Mouse (Mus musculus): ENCODE data around the gene Cacna2d4.
"Not testable (repeated sequence)": the region's sequence is repeated elsewhere in the genome, so short reads cannot be mapped to it uniquely, and the experiment has no call there.

Gene Cacna2d4

DNA sequence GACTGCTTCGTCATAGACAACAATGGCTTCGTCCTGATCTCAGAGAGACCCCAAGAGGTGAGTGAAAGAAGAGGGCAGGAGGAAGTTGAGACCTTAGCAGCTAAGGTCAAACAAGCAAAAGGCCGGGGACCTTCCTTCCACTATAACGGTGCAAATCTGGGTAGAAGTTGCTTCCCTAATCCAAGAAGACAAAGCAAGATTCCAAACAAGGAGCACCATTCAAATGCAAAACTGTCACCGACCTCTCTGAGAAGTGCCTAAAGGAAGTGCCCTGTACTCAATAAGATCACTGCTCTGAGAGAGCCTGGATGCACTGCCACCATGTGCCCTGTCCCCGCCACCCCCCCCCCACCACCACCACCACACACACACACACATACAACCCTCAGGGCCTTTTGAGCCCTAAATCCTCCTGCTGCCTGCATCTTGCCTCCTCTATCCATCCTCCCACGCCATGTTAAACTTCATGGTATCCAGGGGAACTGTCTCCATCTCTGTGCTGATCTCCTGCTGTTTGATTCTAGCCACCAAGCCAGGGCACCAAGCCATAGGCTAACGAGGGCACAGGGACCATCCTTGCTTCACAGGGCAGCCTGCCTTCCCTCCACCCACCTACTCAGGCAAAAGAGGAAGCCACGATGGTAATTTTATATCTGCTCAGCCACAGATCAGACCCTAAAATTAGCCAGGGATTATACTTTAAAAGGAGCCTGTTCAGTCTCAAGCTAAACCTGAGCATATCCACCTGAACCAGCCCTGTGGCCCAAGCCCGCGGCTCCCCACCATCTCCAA lies 102.0 kb downstream of the Cacna2d4 start:
- no peak for DNase-seq (ENCODE audit: low spot score in 2 of 2)

DNA sequence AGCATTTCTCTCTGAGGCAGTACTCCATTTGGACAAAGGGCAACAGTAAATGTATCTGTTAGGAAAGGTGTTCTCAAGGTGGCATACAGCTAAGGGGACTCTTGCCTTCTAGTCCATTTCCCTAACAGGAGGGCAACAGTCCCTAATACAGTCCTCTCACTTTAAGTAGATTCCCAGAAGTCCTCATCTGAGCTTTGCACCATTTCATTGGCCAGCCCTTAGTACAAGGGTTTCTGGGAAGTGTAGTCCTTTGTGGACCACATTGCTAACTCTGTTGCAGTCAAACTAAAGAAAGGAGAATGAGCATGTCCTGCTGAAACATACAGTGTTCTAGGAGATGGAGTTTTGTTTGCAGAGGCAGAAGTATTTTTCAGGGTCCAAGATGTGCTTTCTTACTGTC lies 105.1 kb downstream of the Cacna2d4 start:
- no peak for DNase-seq (ENCODE audit: low spot score in 2 of 2)

DNA sequence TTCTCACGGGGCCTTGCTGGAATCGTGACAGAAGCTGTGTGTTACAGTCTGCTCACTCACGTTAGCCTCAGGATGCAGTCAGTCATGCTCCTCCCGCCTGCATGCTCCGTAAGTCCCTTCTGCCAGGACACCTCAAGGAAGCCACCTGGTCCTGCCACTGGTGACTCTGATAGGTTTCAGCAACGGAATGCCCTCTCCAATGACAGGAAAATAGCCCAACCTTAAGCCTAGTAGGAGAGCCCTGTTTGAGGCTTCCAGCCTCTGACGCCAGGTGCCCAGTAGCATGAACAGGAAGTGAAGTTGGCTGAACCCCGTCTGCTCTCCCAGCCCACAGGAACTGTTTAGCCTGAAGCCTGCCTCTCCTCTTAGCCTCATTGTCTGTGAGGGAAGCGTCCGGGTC lies 109.9 kb downstream of the Cacna2d4 start:
- DNase-seq (ENCODE audit: low spot score in 2 of 2), result no peak

DNA sequence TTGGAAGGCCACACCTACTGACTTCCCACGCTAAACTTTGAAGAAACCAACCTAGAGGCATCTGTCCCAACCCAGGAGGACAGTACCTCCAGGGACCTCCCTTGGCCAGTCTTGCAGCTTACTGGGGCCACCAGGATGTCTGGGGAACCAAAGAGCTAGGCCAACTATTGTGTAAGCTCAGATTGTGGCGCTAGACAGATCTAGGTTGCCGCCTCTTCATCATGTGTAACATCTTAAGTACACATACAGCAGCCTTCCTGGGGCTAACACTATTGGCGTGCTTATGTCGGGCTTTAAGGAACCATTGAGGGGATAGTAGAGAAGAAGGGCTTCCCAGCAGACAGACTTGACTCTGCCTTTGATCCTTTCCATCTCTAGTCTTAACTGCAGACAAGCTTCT lies 111.5 kb downstream of the Cacna2d4 start:
- no peak for DNase-seq (ENCODE audit: low spot score in 2 of 2)

DNA sequence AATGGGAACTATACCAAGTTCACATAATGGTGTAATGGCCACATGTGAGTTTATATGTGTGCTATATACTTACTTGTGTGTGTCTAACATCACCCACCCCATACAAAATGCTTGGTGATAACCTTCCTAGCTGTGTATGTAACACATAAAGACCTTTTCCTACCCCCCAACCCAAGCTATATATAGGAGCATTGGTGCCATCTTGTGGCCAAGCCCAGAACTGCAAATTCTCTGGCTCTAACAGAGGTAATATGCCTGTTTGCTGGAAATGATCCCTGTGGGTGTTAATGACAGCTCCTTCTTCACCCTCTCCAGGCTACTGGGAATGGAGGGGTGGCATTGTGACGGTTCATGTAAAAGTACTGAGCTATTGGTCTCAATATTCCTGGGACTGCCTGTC lies 111.9 kb downstream of the Cacna2d4 start:
- DNase-seq (ENCODE audit: low spot score in 2 of 2), result peak; percentile 68

DNA sequence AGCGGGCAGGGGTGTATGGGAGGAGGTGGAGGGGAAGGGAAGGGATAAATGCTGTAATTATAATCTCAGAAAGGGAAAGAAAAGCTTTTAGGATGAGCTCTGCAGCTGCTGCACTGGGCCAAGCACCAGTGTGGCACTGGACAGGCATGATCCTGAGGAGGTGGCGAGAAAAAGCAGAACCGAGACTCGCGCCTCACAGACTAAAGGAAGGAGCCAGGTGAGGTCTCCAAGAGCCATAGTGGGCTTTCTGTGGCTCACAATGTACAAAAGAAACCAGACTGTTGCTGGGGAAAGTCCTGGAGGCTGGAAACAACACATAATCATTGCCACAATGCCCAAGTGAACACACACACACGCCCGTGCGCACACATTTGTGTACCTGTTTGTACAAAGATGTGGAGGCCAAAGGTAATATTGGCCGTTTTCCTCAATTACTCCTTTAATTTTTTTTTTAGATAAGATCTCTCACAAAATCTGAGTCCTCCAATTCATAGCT lies 114.4 kb downstream of the Cacna2d4 start:
- DNase-seq (ENCODE audit: low spot score in 2 of 2), result no peak

DNA sequence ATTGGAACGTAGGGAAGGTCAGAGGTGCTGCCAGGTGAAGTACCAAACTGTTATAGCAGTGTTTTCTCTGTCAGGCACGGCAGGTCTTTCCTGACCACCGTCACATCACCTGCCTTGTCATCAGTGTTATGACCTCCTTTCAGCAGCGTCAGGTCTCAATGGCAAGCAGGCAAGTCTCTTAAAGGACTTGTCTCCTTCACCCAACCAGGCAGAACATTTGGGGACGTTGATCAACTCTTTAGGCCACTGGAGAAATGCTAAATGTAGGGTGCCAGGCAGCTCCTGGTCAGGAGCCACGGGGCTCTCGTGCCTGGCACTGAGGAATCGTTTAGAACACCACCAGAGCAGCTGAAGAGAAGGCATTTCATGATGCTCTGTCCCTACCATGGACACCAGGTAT lies 115.3 kb downstream of the Cacna2d4 start:
- DNase-seq (ENCODE audit: low spot score in 2 of 2), result no peak

DNA sequence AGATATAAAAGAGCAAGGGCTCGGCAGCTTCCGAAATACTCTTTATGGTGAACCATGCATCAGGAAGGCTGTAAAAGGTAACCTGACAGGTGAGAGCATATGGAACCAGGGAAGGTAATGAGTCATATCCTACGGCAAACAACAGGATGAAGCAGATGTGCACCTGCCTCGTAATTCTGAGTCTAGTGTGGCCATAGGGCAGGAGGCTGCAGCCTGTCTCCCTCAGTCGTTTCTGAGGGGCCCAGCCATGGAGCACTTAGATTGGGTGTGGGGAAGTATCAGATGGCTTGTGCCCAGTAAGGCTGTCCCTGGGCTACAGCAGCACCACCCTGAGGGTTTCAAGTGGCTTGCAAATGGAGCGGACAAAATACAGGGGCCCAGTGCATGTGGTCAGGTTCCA lies 116.2 kb downstream of the Cacna2d4 start:
- no peak for DNase-seq (ENCODE audit: low spot score in 2 of 2)

DNA sequence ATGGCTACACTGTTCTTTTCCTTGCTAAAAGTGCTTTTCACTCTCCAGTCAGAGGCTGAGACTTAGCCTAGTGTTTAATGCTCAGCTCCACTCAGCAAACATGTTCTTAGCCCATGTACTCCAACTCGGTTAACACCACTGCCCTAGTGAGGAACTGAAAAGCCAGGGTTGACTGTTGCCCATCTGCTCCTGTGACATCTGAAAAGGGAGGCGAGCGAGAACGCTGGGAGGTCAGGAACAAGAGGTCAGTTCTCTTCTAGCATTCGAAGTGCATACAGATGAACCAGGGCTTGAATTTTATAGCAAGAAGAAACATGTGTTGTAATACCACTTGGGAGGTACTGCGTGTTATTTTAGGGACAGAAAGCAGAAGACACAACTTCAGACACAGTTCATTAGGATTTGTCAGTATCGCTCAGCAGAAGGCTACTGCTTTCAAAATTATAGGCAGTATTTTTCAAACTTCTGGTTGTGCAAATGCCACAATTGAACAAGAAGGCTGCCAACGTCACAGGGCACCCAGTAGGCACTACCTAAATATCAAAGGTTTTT lies 121.8 kb downstream of the Cacna2d4 start:
- DNase-seq (ENCODE audit: low spot score in 2 of 2), result no peak

DNA sequence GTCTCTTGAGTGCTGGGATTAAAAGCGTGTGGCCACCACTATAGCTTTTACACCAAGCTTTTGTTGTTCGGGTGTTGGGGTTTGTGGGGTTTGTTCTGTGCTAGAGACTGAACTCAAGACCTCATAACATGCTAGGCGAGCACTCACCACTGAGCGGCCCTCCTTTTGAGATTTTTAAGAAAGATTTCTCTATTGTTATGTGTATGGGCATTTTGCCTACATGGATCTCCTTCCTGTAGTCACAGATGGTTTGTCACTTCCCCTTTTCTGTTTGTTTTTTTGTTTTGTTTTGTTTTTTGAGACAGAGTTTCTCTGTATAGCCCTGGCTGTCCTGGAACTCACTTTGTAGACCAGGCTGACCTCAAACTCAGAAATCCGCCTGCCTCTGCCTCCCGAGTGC lies 123.9 kb downstream of the Cacna2d4 start:
- not testable (repeated sequence) for DNase-seq (ENCODE audit: low spot score in 2 of 2)

DNA sequence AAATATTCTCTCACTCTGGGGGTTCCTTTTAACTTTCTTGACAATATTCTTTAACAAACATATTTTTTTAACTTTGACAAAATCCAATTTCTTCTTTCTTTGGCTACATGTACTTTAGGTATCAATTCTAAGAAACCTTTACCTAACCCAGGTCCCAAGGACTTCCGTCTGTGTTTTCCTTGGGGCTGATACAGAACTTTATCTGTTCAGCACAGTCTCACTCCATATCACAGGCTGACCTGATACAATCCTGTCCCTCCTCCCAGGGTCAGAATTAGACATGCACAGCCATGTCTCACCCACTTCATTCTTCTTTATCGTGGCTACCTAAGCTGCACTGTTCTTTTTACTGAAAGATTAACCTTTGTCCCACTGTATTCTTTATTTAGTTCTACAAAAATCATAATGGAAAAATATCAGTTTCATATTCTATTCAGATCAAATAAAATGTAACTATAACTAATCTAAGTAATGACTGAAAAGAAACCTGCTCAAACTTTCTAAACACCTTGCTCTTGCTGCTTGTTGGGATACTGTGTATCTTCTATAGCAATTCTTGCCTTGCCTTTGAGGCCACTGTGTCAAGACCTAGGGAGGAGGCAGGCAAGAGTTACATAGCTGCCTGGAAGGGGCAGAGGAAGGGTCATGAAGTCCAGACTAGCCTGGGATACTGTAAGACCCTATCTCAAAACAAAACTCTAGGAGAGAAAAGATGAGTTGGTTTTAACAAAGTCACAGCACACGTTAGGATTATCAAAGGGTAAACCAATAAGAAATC lies 124.8 kb downstream of the Cacna2d4 start:
- DNase-seq (ENCODE audit: low spot score in 2 of 2), result no peak

DNA sequence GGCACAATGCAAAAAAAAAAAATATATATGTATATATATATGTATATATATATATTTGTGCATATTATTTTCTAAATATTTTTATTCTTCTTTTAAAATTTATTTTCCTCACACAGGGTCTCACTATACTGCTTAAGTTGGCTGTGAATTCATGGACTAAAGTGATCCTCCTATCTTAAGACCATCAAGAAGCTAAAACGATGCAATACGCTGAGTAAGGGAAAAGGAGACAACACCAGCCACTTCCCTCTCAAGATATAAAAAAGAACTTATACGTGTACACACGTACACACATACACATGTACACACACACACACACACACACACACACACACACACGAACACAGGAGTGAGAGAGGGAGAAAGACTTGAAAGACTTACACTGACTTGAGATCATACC lies 127.3 kb downstream of the Cacna2d4 start:
- DNase-seq (ENCODE audit: low spot score in 2 of 2), result no peak

DNA sequence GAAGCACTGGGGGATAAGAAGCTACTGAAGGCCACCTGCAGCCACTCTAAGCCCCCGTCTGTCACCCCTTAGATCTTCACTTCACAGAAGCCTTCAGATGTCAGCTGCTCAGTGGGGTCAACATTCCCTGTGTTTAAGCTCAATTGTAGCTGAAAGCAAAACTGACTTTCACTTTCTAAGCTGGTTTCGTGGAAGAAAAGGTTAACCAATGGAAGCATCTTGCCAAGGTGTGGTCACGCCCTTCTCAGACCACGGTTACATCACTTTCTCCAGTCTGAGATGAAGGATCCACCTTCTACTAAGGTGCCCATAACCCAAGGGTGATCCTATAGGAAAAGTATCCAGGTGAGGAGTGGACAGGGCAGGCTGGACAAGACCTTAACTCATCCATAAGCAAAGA lies 130.5 kb downstream of the Cacna2d4 start:
- not testable (repeated sequence) for DNase-seq (ENCODE audit: low spot score in 2 of 2)

DNA sequence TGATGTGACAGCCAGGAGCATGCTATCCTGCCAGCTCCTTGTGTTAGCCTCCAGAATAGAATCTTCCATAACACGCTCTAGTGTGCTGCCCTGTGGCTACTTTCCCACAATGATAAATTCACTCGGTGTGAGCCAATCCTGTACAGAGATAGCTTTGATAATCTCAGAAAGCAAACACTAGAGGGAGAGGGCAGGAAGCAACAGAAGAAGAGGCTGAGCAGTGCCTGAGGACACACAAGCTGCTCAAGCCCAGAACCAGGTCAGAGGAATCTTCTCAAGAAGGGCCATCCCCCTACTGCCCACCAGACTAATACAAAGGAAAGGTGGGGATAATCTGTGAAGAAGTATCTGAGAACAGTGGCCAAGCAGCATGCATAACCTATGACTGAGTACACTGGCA lies 131.1 kb downstream of the Cacna2d4 start:
- no peak for DNase-seq (ENCODE audit: low spot score in 2 of 2)

DNA sequence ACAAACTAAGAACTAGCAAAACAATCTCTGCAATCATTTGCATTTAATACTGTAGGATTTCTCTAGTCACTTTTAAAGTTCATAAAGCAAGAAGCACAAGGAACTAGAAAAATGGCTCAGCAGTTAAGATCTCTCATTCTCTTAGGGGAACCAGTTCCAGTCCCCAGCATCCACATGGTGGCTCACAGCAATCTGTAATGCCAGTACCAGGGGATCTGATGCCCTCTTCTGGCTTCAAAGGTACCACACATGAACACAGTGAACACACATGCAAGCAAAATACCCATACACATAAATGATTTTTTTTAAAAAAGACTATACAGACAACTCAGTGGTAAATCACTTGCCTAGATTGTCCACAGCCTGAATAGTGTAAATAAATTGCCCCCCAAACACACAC lies 135.3 kb downstream of the Cacna2d4 start:
- DNase-seq (ENCODE audit: low spot score in 2 of 2), result no peak

DNA sequence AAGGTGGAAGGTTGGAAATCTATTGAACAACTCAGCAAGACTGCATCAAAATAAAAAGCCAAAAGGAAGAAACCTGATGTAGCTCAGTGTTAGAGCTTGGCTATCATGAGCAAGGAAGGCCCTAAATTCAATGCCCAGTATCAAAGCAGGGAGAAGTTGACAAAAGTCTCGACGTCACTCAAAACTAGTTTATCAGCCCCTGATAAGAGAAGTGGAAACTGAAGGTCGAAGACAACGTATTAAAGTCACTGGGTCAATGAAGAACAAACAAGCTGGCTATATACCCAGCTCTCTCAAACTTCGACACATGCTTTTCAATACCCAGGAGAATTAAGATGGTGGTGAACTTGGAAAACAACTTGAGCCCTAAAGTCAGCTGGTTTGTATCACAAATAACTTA lies 135.9 kb downstream of the Cacna2d4 start:
- DNase-seq (ENCODE audit: low spot score in 2 of 2), result no peak

DNA sequence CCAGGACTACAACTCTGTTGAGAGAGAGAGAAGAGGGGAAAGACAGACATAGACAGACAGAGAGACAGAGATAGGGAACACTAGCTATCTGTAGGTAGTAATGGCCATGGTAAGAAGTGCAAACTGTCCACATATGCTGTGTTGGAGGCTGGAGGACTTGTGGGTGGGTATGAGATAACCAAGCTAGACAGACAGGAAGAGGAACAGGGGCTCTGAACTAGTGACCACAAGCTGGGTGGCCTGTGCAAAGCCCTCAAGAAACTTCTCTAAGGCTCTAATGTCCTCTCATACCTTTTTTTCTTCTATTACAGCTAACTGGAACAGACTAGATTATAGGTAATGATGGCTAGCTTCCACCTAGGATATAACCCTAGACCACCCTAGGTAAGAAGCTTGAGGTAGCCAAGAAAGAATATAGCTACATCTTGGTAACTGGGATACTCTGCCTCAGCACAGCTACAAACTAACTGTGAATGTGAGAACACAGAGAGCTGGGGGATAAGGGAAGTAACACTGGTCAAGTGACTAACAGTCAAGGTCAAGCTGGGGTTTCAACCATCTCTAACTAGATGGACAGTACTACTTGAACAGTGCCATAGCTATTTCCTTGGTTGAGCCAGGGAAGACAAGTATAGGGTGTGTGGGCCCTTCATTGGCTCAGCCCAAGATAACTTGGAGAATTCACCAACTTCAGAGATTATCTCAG lies 136.8 kb downstream of the Cacna2d4 start:
- no peak for DNase-seq (ENCODE audit: low spot score in 2 of 2)

DNA sequence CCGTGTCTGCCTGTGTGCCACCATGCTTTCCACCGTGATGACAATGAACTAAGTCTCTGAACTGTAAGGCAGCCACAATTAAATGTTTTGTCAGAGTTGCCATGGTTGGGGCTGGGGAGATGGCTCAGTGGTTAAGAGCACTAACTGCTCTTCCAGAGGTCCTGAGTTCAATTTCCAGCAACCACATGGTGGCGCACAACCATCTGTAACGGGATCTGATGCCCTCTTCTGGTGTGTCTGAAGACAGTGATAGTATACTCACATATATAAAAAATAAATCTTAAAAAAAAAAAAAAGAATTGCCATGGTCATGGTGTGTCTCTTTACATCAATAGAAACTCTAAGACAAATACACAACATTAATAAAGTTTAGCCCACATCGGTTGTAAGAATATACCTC lies 138.7 kb downstream of the Cacna2d4 start:
- DNase-seq (ENCODE audit: low spot score in 2 of 2), result no peak

DNA sequence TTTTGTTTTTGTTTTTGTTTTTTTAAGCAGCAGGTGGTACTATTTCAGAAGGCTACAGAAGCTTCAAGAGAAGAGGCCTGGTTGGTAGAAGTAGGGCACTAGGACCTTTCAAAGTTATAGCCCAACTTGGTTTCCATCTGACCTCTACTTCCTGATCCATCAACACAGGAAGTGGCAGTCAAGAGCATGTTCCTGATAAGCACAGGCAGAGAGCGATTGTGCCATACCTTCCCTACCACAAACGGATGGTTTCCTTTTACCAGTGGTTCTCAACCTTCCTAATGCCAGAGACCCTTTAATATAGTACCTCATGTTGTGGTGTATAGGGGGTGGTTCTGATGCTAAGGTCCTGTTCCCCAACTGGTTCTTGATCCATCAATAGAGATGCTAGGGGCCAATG lies 141.3 kb downstream of the Cacna2d4 start:
- DNase-seq (ENCODE audit: low spot score in 2 of 2), result no peak

DNA sequence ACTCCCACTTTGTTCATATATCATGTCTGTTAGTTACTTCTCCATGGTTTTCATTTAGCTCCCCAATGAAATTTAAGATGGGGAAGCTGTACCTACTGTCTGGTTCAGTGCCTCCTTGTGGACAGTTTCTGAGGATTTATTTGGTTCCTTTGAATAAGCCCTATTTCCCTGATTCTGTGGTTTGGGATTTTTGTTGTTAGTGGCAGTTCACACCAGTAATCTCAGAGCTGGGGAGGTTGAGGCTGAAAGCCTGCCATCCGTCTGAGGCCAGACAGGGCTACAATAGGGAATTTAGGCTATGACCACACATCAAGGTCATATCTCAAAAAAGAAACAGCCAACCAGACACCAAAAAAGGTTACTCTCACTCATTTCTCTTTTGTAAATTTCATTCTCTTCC lies 142.3 kb downstream of the Cacna2d4 start:
- DNase-seq (ENCODE audit: low spot score in 2 of 2), result no peak

DNA sequence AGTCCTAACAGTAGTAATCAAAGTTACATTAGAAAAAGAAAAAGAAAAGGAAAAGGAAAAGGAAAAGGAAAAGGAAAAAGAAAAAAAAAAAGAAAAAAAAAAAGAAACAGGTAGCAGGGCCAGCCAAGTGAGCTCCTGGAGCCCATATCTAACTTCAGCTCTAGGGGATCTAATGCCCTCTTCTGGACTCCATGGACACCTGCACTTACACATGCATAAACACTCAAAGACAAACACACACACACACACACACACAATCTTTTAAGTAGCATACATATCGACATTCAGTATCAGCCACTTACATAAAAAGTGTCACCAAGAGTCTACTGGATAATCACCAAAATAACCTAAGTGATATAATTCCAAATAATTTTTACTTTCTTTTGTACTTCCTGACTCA lies 149.3 kb downstream of the Cacna2d4 start:
- no peak for DNase-seq (ENCODE audit: low spot score in 2 of 2)

DNA sequence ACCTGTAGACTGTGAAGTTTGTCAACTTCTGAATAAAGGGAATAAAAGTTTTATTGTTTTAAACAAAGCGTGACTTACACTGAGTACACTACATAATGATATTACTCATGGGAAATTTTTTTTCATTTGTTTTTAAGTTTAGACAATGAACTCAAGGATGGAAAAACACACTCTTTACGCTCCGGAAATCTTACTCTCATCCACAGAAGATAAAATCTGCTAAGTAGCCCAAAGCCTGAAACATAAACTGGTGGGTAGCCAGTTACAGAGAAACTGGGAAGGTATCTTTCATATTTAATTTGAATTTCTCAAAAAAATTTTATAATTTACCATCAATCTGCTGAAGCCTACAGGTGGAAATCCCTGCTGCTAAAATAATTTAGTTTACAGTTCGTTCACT lies 150.1 kb downstream of the Cacna2d4 start:
- no peak for DNase-seq (ENCODE audit: low spot score in 2 of 2)

Data from urinary bladder, postnatal 36 days (tissue).